Mouse (Mus musculus) embryonic fibroblast, embryonic 13.5 days (primary cell): ENCODE measurements at regions not wholly inside any gene's neighbourhood (a gene's known extent, or its start where the extent isn't known, plus 50 kb on each side); places are given as distances from the start of the nearest gene placed in this dataset.

Source experiments
- CTCF ChIP-seq: IDR thresholded peaks from 2 replicates; pipeline ENCODE4 v1.5.1; 2011; ENCODE audit warnings: mild to moderate bottlenecking, control low read depth, low read length, moderate library complexity, borderline replicate concordance; ENCODE audit not compliant: insufficient read depth
- POLR2A ChIP-seq: IDR thresholded peaks from 2 replicates; pipeline ENCODE4 v1.6.1; 2011; ENCODE audit warnings: low read depth, mild to moderate bottlenecking, control low read depth, low read length, moderate library complexity

GRCm38 (mm10) chr1:185068136-185068535, 68.8 kb upstream of the Mark1 start:
- TF ChIP-seq CTCF (no peak), POLR2A (no peak)
